Mouse (Mus musculus): ENCODE results near the gene Cfap97. TPM values are rescaled to one million over a fixed set of nuclear protein-coding genes. Genes with fewer than 3 reads are reported as not detected.

Cfap97 gene
- total and polyA plus RNA-seq, 3 experiments, result 11.8 to 20.9 (median 14.4) TPM

DNA sequence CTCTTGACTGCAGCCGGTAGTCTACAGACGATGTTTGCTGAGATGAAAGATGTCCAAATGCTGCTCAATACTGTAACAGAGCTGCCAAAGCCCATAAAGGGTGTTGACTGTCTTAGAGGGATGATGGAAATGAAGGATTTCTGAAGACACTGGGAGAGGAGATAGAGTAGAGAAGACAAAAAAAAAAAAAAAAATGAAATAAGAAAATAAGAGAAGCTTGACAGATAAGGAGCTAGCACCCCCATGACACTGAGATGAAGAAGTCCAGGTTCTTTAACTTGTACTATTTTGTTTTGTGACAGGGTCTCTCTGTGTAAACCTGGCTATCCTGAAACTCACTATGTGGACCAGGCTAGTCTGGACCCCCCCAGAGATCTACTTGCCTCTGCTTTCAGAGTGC is 1.5 kb downstream of the Cfap97 start:
- peaks cover 4% of the 10 kb centered on the region; the same call in 1 of the 2 replicates for H3K79me2 ChIP-seq (replicated peaks; ENCODE audit: control insufficient read depth, extremely low read depth, insufficient read depth, poor library complexity, severe bottlenecking)
- H3K4me3 ChIP-seq (replicated peaks in 1 of 3; ENCODE audit: low read depth in 2 of 3, low read length in 2 of 3, poor library complexity in 1 of 3), result peak overlapping the region in 1 of 3 experiments; percentile 66
- no peaks in the 10 kb centered on the region for H3K36me3 ChIP-seq (replicated peaks in 1 of 2; ENCODE audit: control insufficient read depth in 1 of 2, insufficient read depth in 1 of 2, low read length in 1 of 2)
- TF ChIP-seq RCOR1 (conservative IDR thresholded peaks at IDR 0.05; ENCODE audit: low read depth, low read length) (no peak), RAD21 (IDR thresholded peaks at IDR 0.05; ENCODE audit: low read depth, low read length) (no peak), ZC3H11A (IDR thresholded peaks at IDR 0.05; ENCODE audit: low read depth, low read length) (no peak), TBP (conservative IDR thresholded peaks at IDR 0.05; ENCODE audit: low read depth, low read length) (no peak), HCFC1 (IDR thresholded peaks at IDR 0.05; ENCODE audit: low read depth, low read length) (no peak), KAT2A (IDR thresholded peaks at IDR 0.05; ENCODE audit: insufficient replicate concordance, low read length) (no peak), SMC3 (IDR thresholded peaks at IDR 0.05; ENCODE audit: low read depth, low read length) (no peak), MAFK (IDR thresholded peaks at IDR 0.05; ENCODE audit: insufficient replicate concordance, low read length) (no peak), ZKSCAN1 (IDR thresholded peaks at IDR 0.05; ENCODE audit: borderline replicate concordance, low read depth, low read length) (no peak), BHLHE40 (IDR thresholded peaks at IDR 0.05; ENCODE audit: low read depth, low read length) (no peak), ZMIZ1 (IDR thresholded peaks at IDR 0.05; ENCODE audit: low read depth, low read length) (no peak), TCF12 (IDR thresholded peaks at IDR 0.05; ENCODE audit: low read depth, low read length) (no peak), MEF2A (IDR thresholded peaks at IDR 0.05; ENCODE audit: borderline replicate concordance, low read depth, low read length) (no peak), POLR2A (IDR thresholded peaks at IDR 0.05; ENCODE audit: low read depth, low read length) (no peak)
- H3K9me3 ChIP-seq (replicated peaks; ENCODE audit: low read length), result peaks cover 3% of the 10 kb centered on the region
- peaks cover 0 to 25% of the 10 kb centered on the region in 2 experiments; a peak in 2 of 4 replicates for H3K4me1 ChIP-seq (ENCODE audit: control insufficient read depth in 1 of 2, insufficient read depth in 2 of 2)
- in situ Hi-C loops (cut with MboI; ENCODE audit: low pct_ligation_motif_present, low pct_unique_long_range_greater_than_20kb, low sequenced_read_pairs) (no loop called here), dilution Hi-C loops (cut with MboI; ENCODE audit: extremely low pct_ligation_motif_present, extremely low pct_unique_long_range_greater_than_20kb, low sequenced_read_pairs) (no loop called here)
- H3K9ac ChIP-seq (ENCODE audit: insufficient read depth, low read depth), result no peak overlapping the region
- peak overlapping the region; percentile 76 for H3K4me2 ChIP-seq (ENCODE audit: insufficient read depth, low read depth, poor library complexity, severe bottlenecking)
- H3K27ac ChIP-seq (ENCODE audit: insufficient read depth, low read depth), result no peak overlapping the region
- DNase-seq (ENCODE audit: extremely low read depth), result no peak
- H3K27me3 ChIP-seq (replicated peaks), result peaks cover 12% of the 10 kb centered on the region

DNA sequence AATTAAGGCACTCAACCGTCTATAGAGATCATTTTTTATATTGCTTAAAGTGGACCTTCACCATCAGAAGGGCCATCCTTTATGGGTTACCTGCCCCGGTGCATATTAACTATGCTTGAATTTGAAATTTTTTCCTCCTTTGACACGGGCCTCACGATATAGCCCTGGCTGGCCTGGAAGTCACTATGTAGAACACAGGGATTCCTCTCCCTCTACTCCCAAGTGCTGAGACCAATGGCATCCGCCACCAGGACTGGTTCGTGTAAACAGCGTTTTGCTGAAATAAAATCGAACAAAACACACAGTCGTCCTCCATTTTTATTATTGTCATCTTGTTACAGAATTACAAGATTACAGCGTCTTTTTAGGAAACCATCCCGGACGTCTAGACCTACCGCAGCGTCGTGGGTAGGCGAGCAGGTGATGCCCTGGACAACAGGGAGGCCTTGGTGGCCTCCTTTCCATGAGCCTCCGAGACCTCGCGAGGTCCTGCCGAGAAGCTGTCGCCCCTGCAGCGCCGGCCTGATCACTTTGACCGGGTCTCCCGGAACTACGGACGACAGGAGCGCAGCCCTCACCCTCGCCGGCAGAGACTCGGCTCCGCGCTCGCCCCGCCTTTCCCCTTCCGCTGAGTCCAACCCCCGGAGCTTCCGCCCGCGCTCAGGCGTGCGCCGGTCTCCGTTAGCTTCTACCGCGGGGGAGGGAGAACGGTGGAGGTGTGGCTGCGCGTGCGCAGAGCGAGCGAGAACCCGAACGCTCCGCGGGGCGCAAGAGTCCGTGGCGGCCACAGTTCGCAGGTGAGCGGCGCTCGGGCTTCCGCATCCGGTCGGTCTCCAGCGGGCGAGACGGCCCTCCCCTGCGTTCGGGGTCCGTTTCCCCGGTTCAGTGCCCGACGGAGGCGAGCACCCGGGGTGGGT is 11.6 kb downstream of the Cfap97 start:
- Histone ChIP-seq H3K4me3 (replicated peaks in 1 of 3; ENCODE audit: low read depth in 2 of 3, low read length in 2 of 3, poor library complexity in 1 of 3) (peak overlapping the region; percentile 66 to 83 (median 82)), H3K9ac (ENCODE audit: insufficient read depth, low read depth) (peak overlapping the region; percentile 100), H3K36me3 (replicated peaks in 1 of 2; ENCODE audit: control insufficient read depth in 1 of 2, insufficient read depth in 1 of 2, low read length in 1 of 2) (peaks cover 0 to 11% of the 10 kb centered on the region in 2 experiments), H3K4me1 (ENCODE audit: control insufficient read depth in 1 of 2, insufficient read depth in 2 of 2) (peaks cover 3 to 22% of the 10 kb centered on the region in 2 experiments), H3K9me3 (replicated peaks; ENCODE audit: low read length) (peaks cover under 1% of the 10 kb centered on the region), H3K27me3 (replicated peaks) (no peaks in the 10 kb centered on the region), H3K4me2 (ENCODE audit: insufficient read depth, low read depth, poor library complexity, severe bottlenecking) (peak overlapping the region; percentile 88), H3K27ac (ENCODE audit: insufficient read depth, low read depth) (peak overlapping the region; percentile 26), H3K79me2 (replicated peaks; ENCODE audit: control insufficient read depth, extremely low read depth, insufficient read depth, poor library complexity, severe bottlenecking) (no peaks in the 10 kb centered on the region)
- peak; percentile 94 for DNase-seq (ENCODE audit: extremely low read depth)
- dilution Hi-C loops (cut with MboI; ENCODE audit: extremely low pct_ligation_motif_present, extremely low pct_unique_long_range_greater_than_20kb, low sequenced_read_pairs), result no loop called here
- in situ Hi-C loops (cut with MboI; ENCODE audit: low pct_ligation_motif_present, low pct_unique_long_range_greater_than_20kb, low sequenced_read_pairs), result no loop called here
- TF ChIP-seq KAT2A (IDR thresholded peaks at IDR 0.05; ENCODE audit: insufficient replicate concordance, low read length), result peak; percentile 73; the same call in 1 of the 2 replicates
- TF ChIP-seq CHD2 (IDR thresholded peaks at IDR 0.05; ENCODE audit: low read length), result peak; percentile 89
- peak; percentile 87 for TF ChIP-seq HCFC1 (IDR thresholded peaks at IDR 0.05; ENCODE audit: low read depth, low read length)
- peak; percentile 56 for TF ChIP-seq IRF4 (IDR thresholded peaks at IDR 0.05; ENCODE audit: low read depth, low read length)
- peak; percentile 64; the same call in 1 of the 2 replicates for TF ChIP-seq MAZ (IDR thresholded peaks at IDR 0.05; ENCODE audit: low read depth, low read length)
- TF ChIP-seq PAX5 (IDR thresholded peaks at IDR 0.05; ENCODE audit: low read length), result no peak
- no peak for TF ChIP-seq MAFK (IDR thresholded peaks at IDR 0.05; ENCODE audit: insufficient replicate concordance, low read length)
- TF ChIP-seq BHLHE40 (IDR thresholded peaks at IDR 0.05; ENCODE audit: low read depth, low read length), result peak; percentile 71
- TF ChIP-seq MXI1 (IDR thresholded peaks at IDR 0.05; ENCODE audit: low read depth, low read length), result peak; percentile 86
- peak; percentile 93 for TF ChIP-seq SIN3A (IDR thresholded peaks at IDR 0.05; ENCODE audit: low read length)
- TF ChIP-seq RAD21 (IDR thresholded peaks at IDR 0.05; ENCODE audit: low read depth, low read length), result no peak
- TF ChIP-seq USF1 (IDR thresholded peaks at IDR 0.05; ENCODE audit: low read depth, low read length), result no peak
- 0 out of 2 replicates have a peak, but pooled peaks have one; percentile 44 for TF ChIP-seq E2F4 (IDR thresholded peaks at IDR 0.05; ENCODE audit: insufficient replicate concordance, low read depth, low read length)
- TF ChIP-seq TCF12 (IDR thresholded peaks at IDR 0.05; ENCODE audit: low read depth, low read length), result peak; percentile 88
- TF ChIP-seq NRF1 (IDR thresholded peaks at IDR 0.05; ENCODE audit: low read depth, low read length), result peak; percentile 100
- no peak for TF ChIP-seq ETS1 (conservative IDR thresholded peaks at IDR 0.05; ENCODE audit: low read depth, low read length)
- TF ChIP-seq ZC3H11A (IDR thresholded peaks at IDR 0.05; ENCODE audit: low read depth, low read length), result no peak
- TF ChIP-seq MYC (IDR thresholded peaks at IDR 0.05; ENCODE audit: low read depth, low read length), result peak; percentile 73; the same call in 1 of the 2 replicates
- TF ChIP-seq CHD1 (IDR thresholded peaks at IDR 0.05; ENCODE audit: low read depth, low read length), result 0 out of 2 replicates have a peak, but pooled peaks have one; percentile 56
- TF ChIP-seq POLR2A (IDR thresholded peaks at IDR 0.05; ENCODE audit: low read depth, low read length), result peak; percentile 99
- TF ChIP-seq NELFE (IDR thresholded peaks at IDR 0.05; ENCODE audit: low read depth, low read length), result peak; percentile 96
- no peak; the same call in 1 of the 2 replicates for TF ChIP-seq GABPA (IDR thresholded peaks at IDR 0.05; ENCODE audit: insufficient replicate concordance, low read depth, low read length)
